Mouse (Mus musculus): ENCODE measurements around the gene Xrn2.
A peak's percentile ranks its signal among the peaks of the same experiment; 100 is the strongest.
"Not testable (repeated sequence)": the region's sequence is repeated elsewhere in the genome, so short reads cannot be mapped to it uniquely, and the experiment has no call there.

The Xrn2 gene

DNA sequence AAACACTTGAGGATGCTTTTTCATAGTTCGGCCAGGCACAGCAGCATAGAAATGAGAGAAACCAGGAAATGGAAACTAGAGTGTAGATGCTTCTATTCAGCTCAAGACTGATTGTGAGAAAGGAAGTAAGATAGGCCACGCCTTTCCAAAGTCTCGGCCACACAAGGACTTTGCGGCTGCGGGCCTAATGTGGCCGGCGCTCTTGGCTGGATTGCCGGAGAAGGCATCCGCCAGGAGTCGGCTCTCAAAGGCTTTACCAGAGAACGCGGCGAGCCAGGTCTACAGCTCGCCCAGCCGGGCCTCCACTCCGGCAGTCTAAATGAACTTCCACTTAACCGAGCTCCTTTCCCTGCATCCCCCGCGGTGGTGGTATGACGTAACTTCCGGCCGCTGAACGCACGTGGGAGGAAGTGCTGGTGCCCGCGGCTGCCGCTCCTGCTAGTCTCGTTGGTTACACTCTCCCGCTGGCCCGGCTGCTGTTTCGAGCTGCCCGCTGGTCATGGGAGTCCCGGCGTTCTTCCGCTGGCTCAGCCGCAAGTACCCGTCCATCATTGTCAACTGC is at the start of gene Xrn2:
Xrn2 (plus strand) TSS at position 374 of the 562 bp plus-strand sequence.
- peak; percentile 96 for DNase-seq (ENCODE audit: low read depth)

DNA sequence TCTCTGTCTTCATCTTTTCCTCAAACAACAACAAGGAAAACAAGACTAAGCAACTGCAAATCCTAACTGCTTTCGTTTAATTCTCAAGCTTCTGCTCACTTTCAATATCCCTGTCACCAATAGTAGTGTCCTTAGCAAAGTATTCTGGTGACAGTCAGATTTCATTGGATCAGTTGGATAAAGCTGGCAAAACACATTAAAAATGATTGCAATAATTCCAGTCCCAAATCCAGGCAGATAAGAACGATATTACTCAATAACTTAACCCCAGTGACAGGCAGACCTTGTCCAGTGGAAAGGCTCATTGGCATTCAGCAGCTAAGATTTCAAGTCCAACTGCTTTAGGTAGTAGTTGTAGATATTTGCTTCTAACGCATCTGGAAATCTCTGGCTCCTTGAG is 37.8 kb upstream of the Xrn2 start:
- DNase-seq (ENCODE audit: low read depth) = no peak

DNA sequence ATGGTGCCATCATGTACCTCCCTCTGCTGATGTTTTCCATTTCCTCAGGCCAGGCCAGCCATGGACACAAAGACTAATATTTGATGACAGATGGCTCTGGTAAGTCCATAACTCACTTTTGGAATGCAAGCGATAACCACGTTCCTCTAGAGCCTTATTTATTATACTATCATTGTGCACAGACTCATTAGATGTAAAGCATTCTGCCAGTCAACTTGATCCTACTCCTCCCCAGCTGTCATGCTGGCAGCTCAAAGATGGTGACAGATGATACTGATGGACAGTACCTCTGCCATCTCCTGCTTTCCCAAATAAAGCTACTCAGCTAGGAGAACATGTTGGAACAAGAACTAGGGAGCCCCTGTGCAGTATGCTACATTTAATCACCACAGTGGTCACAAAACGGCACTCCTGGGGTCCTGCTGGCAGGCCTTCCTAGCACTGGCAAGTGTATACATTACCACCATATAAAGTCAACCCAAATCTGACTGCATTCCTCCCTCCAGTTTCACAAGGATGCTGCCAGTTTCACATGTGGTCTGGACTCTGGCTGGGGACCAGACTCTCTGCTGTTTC is 37.3 kb upstream of the Xrn2 start:
- DNase-seq (ENCODE audit: low read depth) = peak; percentile 30

DNA sequence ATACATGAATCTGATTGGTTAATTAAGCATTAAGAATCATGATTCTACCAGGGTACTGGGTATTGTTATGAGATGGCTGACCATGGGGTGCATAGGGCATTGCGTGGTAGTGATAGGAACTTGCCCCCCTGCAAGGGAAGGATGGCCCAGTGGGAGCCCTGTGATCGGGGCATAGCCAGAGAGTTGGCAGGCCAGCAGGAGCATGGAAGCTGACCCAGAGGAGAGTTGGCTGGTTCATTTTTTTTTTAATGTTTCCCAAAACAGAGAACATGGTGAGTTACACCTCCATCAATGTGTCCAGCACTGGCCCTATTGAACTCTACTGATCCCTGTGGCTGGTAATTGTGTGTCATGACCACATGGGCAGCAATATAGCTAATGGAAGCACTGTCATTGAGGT is 30.0 kb upstream of the Xrn2 start:
- DNase-seq (ENCODE audit: low read depth) = peak; percentile 52

DNA sequence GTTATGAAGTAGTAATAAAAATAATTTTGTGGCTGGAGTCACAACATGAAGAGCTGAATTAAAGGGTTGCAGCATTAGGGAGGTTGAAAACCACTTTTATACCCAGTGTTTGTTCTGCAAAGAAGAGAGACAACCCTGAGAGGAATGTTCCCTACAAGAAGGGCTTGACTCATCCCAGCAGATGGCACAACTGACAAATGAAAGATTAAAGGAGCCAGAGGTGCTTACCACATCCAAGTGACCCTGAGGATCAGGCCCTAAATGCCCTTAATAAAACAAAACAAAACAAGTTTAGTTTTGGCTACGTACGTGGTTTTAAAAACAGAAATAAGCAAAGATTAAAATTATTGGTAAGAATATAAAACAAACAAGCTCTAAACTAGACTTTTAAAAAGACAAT is 28.0 kb upstream of the Xrn2 start:
- DNase-seq (ENCODE audit: low read depth) = no peak

DNA sequence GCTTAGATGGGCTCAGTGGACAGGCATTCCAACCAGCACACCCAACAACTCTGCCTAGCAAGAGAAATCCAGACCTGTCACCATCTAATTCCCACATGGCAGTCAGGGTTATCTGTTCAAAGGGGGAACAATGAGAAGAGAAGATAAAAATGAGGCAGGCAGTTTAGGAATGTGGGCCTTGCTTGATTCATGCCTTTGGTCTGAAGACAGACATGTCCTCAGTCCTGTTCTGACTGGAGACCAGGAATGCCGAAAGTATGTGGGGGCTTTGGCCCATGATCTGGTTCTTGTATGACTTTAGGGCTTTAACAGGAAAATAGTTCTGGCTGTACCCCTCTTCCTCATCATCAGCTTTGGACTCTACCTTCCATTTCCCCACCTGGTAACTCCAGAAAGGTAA is 27.0 kb upstream of the Xrn2 start:
- no peak for DNase-seq (ENCODE audit: low read depth)

DNA sequence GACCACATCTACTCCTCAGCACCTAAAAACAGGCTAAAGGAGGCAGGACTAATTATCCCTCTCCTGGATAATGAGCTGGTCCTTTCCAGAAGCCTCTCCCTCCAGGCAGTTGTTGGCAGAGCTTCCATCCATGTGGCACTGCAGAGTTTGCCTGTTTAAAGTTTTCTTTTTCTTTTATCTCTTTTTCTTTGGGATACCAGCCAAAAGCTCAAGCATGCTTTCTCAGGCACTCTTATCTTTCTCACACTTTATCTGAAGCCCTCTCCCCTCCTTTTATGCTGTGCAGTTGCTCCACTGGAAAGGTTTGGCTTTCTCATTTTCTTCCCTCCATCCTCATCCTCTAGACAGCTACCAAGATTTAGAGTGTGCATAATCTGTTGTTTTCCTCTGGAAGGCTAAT is 26.4 kb upstream of the Xrn2 start:
- no peak for DNase-seq (ENCODE audit: low read depth)

DNA sequence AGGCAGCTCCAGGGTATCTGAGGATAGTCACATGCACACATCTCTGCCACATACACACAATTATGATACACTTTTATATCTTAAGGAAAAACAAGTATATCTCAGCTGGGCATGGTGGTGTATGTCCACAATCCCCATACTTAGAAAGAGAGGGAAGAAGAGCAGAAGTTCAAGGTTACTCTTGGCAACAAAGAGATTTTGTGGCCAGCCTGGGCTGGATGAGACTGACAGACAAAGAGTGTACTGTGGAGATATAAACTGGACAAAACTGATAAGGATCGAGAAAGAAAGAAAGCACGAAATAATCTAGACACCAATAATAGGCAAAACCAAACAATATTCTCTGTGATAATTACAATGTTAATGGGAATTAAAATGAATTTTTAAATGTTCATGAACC is 5.5 kb upstream of the Xrn2 start:
- no peak for DNase-seq (ENCODE audit: low read depth)

DNA sequence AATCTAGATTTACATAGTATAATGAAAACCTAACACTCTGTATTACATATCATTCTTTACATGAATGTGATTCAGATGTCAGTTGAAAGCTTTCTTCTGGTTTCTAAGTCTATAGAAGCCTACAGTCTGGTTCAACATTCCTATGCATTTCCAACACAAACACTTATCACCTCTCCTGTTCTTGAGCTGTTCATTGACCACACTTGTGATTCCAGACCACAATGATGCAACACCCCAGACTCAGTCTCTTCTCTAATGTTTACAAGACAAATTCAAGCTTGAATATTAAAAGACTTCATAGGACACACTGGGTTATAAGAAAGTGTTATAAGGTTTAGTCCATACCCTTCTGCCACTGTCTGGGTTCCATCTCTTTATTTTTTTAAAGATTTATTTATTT is 3.7 kb upstream of the Xrn2 start:
- no peak for DNase-seq (ENCODE audit: low read depth)

DNA sequence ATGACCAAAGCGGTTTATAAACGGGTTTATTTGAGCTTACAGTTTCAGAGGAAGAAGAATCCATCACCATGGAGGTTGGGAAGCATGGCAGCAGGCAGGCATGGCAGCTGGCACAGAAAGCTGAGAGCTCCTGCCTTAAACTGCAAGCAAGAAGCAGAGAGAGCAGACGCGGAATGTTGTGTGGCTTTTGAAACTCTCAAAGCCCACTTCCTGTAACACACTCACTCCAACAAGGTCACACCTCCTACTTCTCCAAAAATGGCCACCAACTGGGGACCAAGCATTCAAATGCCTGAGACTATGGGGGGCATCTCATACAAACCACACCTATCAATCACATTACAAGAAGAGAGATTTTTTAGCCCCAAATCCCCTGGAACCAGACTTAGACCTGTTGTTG is 2.7 kb upstream of the Xrn2 start:
- no peak for DNase-seq (ENCODE audit: low read depth)

DNA sequence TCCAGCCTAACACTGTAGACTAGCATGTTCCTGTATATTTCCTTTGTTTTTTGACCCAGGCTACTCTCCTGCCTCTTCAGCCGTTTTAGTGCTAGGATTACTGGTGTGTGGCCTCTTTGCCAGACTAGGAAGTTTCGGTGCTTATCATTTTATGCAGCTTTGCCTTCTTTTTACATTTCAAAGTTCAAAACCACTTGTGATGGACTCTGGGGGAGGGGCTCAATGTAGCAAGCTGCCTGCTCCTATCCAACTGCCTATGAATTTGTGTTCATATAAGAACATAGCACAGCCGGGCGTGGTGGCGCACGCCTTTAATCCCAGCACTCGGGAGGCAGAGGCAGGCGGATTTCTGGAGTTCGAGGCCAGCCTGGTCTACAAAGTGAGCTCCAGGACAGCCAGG is 1.8 kb upstream of the Xrn2 start:
- no peak for DNase-seq (ENCODE audit: low read depth)

DNA sequence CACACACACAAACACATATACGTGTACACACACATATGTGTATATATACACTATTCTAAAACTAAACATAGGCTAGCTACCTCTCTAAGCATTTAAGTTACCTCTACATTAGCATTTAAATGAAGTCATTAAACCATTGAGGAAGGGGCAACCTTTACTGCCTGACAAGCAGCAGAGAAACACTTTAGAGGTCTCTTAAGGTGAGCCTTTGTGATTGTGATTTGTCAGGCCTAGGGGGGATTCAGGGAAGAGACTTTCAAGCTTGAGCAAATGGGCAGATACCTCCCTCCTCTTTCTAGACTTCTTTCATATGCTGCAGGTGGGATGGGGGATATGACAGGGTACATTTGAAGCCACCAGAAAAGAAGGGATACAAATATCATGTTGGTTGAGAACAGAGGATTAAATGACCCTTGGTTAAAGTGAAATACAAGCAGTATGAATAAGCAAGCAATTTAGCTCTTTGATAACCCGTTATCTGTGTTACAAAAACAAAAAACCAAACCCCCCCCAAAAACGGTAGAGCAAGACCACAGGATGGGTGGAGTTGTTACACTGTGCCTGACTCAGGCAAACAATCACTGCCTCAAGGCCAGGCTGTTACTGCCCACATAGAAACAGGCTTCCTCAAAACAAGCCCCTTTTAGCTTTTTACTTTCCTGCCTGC is 1.2 kb upstream of the Xrn2 start:
- DNase-seq (ENCODE audit: low read depth) = peak; percentile 53

DNA sequence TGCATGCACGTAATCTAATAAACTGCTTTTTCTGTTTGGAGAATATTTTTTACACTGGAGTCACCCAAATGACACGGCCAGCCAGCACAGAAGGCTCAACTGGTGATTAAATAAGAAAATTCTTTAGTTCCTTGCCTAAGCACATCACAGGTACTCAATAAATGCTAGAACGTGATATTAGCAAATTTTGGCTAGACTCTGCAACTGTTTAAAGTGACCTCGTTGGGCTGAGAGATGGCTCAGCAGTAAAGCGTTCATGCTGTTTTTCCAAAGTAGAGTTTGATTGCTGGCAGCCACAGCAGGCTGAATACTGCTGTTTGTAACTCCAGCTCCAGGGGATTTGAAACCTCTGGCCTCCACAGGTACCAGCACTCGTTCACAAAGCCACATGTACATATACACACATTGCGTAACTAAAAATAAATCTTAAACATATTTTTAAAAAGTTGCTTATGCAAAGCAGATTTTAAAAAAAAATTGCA is 614 bp upstream of the Xrn2 start:
- no peak for DNase-seq (ENCODE audit: low read depth)

DNA sequence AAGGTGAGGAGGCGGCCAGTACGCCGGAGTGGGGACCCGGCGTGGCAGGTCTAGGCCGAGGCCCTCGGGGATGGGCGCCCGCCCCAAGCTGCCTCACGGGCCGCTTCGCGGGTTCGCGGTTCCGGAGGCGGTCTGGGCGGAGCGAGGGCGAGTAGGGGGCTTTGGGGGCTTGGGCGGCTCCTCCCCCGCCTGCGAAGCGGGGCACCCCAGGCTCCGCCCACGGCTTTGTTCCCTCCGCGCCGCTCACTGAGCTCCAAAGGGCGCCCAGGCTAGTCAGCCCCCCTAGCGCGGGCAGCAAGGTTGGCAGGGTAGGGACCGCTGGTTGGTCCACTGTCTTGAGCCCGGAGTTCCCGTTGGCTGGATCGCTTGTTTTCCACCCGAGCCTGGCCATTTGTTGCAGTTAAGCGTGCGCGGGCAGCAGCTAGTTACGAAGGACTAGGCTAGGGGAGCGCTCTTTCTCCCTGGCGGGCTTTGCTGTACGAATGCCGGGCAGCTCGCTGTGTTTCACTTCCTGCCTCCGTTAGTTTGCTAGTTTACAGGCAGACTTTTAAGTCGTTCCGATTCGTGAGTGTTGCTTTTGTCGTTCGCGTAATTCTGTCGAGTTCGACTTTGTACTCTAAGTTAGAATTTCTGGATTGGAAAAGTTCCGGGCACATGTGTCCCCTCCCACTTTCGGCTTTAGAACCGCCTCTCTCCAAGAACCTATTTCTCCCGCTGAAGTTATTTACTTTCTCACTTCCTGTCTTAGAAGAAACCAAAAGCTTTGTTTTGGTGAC is 586 bp downstream of the Xrn2 start:
- DNase-seq (ENCODE audit: low read depth) = peak; percentile 76

DNA sequence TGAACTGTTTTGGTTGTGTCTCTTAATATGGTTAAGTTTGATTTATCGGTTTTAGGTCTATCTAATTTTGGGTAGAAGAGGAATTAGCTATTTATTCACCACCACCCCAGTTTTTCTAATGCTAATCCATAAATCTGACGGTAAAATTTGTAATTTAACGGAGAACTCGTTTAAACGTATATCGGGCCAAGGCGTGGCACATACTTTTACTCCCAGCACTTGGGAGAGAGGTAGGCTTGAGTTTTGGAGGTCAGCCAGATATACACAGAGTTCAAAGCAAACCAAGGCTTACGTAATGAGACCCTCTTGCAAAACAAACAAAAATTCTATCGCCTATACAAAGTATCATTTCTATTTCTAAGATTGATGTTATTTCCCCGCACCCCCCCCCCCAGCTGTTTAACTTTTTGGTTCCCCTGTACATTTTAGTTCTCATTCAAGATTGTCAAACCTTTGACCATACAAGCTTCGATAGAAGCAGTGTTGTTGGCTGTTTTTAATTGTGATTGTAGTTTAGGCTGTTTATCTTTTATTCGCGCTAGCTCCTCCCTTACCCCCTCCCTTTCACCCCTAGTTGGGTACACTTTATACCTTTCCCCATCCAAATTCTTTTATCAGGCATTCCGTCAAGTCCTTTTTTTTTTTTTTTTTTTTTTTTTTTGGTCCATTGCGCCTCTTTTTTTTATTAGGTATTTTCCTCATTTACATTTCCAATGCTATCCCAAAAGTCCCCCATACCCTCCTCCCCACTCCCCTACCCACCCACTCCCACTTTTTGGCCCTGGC is 1.5 kb downstream of the Xrn2 start:
- DNase-seq (ENCODE audit: low read depth) = peak; percentile 26

DNA sequence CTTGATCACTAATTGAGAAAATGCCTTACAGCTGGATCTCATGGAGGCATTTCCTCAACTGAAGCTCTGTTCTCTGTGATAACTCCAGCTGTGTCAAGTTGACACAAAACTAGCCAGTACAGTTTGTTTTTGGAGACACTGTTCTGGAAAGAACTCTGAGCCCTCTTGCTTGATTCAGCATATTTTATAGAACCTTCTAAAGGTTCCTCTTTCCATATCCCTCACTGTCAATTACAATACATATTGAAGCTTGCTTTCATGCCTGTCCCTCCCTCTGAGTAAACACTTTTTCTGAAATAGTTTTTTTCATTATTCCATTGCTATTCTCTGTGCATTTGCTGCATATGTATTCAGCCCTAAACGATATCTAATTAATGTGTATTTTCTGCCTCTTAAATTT is 9.2 kb downstream of the Xrn2 start:
- not testable (repeated sequence) for DNase-seq (ENCODE audit: low read depth)

DNA sequence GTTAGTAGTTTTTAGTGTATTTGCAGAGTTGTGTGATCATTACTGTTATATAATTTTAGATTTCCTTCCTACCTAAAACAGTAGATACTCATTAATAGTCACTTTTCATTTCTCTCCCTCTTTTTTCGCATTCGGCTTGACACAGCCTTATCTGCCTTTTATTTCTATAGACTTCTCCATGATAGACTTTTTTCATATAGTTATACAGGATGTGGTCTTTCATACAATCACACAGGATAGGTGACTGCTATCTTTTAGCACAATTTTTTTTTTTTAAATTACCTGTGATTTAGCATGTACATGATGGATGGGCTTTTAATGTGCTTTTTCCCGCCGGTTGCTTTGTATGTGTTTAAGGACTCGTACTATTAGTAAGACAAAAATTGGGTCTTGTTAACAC is 10.3 kb downstream of the Xrn2 start:
- DNase-seq (ENCODE audit: low read depth) = no peak

DNA sequence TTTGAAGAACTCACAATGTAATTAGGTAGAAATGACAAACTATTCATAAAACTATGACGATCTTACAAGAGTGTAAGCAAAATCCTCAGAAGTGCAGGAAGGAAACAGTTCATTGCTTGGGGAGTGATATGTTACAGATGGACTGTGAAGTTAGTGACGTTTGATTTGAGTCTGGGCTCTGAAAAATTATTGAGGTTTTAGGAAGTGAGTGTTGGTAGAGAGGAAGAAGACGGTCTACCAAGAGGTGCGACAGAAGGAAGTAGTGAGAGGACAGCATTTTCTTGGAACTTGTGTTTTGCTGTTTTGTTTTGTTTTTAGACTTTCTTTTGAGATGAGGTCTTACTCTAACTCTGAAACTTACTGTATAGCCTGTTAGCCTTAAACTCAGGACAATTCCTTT is 10.8 kb downstream of the Xrn2 start:
- no peak for DNase-seq (ENCODE audit: low read depth)

DNA sequence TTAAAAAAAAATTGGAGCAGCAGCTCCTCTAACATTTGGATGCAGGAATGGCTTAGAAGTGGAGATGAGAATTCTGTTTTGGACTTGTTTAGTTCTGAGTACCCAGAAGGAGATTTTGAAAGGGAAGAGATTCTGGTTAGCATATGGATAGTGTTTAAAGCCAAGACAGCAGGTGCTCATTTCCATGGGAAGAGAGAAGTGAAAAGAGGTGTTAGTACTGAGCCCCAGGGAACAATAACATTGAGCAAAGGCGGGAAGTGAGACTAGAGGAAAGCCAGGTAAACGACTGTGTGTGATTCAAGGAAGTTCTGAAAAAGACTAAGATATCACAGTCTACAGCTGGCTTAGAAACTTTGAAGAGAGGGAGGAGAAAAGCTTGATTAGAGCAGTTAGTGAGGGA is 20.3 kb downstream of the Xrn2 start:
- no peak for DNase-seq (ENCODE audit: low read depth)

DNA sequence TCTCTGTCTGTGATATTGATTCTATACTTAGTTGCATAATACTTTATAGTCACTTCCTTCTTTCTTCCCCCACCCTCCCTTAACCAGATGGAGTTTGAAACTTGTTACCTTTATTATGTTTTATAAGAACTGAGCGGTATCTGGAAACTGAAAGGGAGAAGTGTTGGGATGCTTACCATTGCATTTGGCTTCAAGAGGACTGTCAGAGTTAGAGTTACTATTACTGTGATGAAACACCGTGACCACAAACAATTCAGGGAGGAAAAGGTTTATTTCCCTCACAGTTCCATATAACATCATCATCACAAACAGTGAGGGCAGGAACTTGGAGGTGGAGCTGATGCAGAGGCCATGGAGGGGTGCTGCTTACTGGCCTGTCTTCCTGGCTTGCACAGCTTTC is 23.1 kb downstream of the Xrn2 start:
- DNase-seq (ENCODE audit: low read depth) = no peak

DNA sequence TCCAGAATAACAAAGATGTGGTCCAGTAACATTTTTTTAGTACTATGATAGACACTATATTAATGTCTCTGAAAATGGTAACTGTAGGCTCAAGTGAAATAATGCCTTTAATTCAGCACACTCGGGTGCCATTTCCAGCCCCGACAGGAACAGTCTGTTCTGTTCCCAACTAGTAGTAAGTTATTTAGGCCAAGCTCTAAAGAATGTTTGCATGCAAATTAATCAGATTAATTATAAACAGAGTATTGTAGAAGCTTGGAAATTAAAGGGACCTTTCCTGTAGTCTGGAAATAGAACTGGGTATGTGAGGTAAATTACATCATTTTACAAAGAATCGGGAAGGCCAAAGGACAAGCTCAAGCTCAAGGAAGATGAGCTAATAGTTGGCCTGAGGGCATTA is 34.3 kb downstream of the Xrn2 start:
- DNase-seq (ENCODE audit: low read depth) = no peak

DNA sequence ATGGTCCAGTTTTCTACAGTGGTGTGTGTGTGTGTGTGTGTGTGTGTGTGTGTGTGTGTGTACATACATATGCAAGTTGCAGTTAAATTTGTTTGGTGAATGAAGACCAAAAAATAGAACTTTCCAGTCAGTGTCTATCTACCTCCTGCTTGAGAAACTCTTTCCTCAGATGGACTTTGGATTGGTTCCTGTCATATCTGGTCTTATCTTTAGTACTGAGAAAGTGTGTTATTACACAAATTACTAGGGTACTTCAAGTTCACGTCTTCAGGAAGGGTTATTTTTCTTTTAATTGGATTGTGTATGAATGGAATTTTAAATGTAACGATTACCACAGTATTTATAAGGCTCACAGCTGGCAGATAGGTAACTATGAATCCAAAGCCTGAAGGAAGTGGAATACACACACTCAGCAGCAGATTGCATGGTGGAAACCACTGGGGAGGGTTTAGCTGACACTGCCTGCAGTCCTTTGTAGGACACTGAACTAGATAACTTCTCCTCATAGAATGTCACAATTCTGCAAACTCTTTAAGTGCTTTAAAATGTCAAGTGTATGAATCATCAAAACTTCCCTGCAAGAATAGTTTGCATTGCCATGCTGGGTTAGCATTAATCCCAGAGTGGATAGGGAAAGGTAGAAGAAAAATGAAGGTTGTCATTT is 40.6 kb downstream of the Xrn2 start:
- DNase-seq (ENCODE audit: low read depth) = peak; percentile 4

Data from NIH3T3 (cell line).